Mouse (Mus musculus): ENCODE measurements around the gene Cyb5r1. TPM values are rescaled to one million over a fixed set of nuclear protein-coding genes. Genes with fewer than 3 reads are reported as not detected.

The Cyb5r1 gene
- 9.4 and 10.1 TPM in 2 replicates for polyA plus RNA-seq (2015; fragmentation: Nextera tagmentation; extraction: Ambion mirVana)

DNA sequence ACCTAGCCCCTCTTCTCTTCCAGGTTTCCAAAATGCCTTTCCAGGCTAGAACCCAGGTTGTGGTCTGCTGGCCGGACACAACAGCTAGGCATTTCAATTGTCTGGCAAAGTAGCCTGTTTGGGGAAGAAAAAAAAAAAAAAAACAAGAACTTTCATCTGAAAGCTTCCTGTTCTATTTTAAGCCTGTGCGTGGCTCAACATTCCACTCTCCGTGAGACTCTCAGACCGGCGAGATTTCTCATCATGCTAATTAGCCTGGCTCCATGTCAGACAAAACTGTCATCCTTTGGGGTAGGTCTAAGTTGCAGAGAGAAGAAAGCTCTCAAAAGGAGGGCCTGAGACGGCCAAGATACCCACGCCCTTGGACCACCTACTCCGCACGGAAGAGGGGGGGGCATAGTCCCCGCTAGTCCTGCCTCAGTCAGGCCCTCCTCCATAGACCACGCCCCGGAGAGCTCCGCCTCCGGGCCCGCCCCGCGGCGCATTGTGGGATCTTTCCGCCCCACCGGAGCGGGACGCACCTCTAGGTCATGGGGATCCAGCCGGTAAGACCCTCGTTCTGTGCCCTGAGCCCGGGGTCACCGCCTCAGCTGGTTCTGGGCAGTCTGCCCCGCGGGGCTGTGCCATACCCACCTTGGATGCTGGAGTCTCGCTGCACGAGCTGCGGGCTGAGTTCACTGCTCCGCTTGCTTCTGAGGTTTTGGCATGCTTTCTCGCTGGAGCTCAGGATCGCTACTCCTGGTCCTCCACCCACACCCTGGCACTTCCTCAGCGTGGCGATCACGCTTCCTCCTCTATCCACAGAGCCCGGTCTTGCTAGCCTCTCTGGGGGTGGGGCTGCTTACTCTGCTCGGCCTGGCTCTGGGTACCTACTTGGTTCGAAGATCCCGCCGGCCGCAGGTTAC lies at the start of gene Cyb5r1:
Cyb5r1 (plus strand) TSS at position 51 of the 905 bp plus-strand sequence.
- Histone ChIP-seq H3K4me3 (ENCODE audit: low read depth, low read length) (peak within 1 kb of the TSS; percentile 86), H3K36me3 (ENCODE audit: control insufficient read depth, insufficient read depth) (peaks cover 15% of the 10 kb centered on the region), H3K27me3 (replicated peaks; ENCODE audit: control insufficient read depth, insufficient read depth, low read length) (no peaks in the 10 kb centered on the region), H3K9me3 (ENCODE audit: control insufficient read depth) (no peaks in the 10 kb centered on the region), H3K4me1 (replicated peaks; ENCODE audit: control insufficient read depth, insufficient read depth, low read length) (no peaks in the 10 kb centered on the region; the same call in 1 of the 2 replicates), H3K27ac (ENCODE audit: low read depth, low read length) (peak within 1 kb of the TSS; percentile 35; the same call in 1 of the 2 replicates), H3K4me2 (replicated peaks; ENCODE audit: low read depth) (peak within 1 kb of the TSS; percentile 97), H3K9ac (ENCODE audit: low read depth, low read length) (peak within 1 kb of the TSS; percentile 62)
- WGBS = under 1% methylated on average over 43 of the region's 43 CpGs
- peak; percentile 10; the same call in 1 of the 2 replicates for TF ChIP-seq CTCF (IDR thresholded peaks at IDR 0.05; ENCODE audit: low read depth)
- ATAC-seq = peak; percentile 91

DNA sequence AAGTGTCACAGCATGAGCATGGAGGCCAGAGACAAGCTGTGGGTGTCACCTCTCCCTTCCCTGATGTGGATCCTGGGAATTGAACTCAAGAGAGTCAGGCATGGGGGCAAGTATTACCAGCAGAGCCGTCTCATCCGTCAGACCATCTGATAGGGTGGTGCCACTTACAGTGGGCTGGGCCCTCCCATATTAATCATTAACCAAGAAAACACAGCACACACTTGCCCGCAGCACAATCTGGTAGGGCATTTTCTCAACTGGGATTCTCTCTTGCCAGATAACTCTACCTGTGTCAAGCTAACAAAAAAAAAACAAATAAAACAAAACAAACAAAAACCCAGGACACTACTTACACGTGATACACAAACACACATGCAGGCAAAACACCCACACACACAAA lies 47.9 kb upstream of the Cyb5r1 start:
- no peaks in the 10 kb centered on the region for H3K27me3 ChIP-seq (replicated peaks; ENCODE audit: control insufficient read depth, insufficient read depth, low read length)
- peaks cover 53% of the 10 kb centered on the region for H3K36me3 ChIP-seq (ENCODE audit: control insufficient read depth, insufficient read depth)
- no peak for TF ChIP-seq CTCF (IDR thresholded peaks at IDR 0.05; ENCODE audit: low read depth)
- 44% methylated on average over 4 of the region's 4 CpGs for WGBS
- H3K9ac ChIP-seq (ENCODE audit: low read depth, low read length) = no peak overlapping the region
- H3K4me1 ChIP-seq (replicated peaks; ENCODE audit: control insufficient read depth, insufficient read depth, low read length) = peaks cover 2% of the 10 kb centered on the region; the same call in 1 of the 2 replicates
- no peaks in the 10 kb centered on the region for H3K9me3 ChIP-seq (ENCODE audit: control insufficient read depth)
- peak overlapping the region; percentile 41; the same call in 1 of the 2 replicates for H3K27ac ChIP-seq (ENCODE audit: low read depth, low read length)
- ATAC-seq = no peak
- H3K4me3 ChIP-seq (ENCODE audit: low read depth, low read length) = no peak overlapping the region
- no peak overlapping the region; the same call in 1 of the 2 replicates for H3K4me2 ChIP-seq (replicated peaks; ENCODE audit: low read depth)

DNA sequence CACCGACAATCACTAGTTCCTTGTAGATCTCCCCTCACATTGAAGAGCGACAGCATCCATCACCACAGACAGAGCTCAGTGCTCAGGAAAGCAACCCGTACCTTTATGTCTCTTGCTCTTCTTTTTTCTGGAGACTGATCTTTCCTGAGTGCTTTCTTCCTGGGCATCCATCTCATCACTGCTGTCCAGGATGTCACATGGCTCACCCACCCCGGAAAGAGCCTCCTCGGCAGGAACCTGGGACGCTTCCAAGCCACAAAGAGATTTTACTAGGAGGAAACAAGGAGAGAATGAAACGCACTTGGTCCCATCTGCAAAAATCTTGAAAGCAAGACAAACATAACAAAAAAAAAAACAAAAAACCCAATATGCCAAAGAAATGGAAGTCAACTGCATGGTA lies 44.7 kb upstream of the Cyb5r1 start:
- H3K4me1 ChIP-seq (replicated peaks; ENCODE audit: control insufficient read depth, insufficient read depth, low read length) = peaks cover 3% of the 10 kb centered on the region; the same call in 1 of the 2 replicates
- H3K9ac ChIP-seq (ENCODE audit: low read depth, low read length) = peak overlapping the region; percentile 94
- H3K4me3 ChIP-seq (ENCODE audit: low read depth, low read length) = peak overlapping the region; percentile 87
- H3K27ac ChIP-seq (ENCODE audit: low read depth, low read length) = no peak overlapping the region
- no peaks in the 10 kb centered on the region for H3K9me3 ChIP-seq (ENCODE audit: control insufficient read depth)
- no peak for TF ChIP-seq CTCF (IDR thresholded peaks at IDR 0.05; ENCODE audit: low read depth)
- 59% methylated on average over 7 of the region's 7 CpGs for WGBS
- peak overlapping the region; percentile 80 for H3K4me2 ChIP-seq (replicated peaks; ENCODE audit: low read depth)
- ATAC-seq = no peak
- H3K36me3 ChIP-seq (ENCODE audit: control insufficient read depth, insufficient read depth) = peaks cover 22% of the 10 kb centered on the region
- no peaks in the 10 kb centered on the region for H3K27me3 ChIP-seq (replicated peaks; ENCODE audit: control insufficient read depth, insufficient read depth, low read length)

DNA sequence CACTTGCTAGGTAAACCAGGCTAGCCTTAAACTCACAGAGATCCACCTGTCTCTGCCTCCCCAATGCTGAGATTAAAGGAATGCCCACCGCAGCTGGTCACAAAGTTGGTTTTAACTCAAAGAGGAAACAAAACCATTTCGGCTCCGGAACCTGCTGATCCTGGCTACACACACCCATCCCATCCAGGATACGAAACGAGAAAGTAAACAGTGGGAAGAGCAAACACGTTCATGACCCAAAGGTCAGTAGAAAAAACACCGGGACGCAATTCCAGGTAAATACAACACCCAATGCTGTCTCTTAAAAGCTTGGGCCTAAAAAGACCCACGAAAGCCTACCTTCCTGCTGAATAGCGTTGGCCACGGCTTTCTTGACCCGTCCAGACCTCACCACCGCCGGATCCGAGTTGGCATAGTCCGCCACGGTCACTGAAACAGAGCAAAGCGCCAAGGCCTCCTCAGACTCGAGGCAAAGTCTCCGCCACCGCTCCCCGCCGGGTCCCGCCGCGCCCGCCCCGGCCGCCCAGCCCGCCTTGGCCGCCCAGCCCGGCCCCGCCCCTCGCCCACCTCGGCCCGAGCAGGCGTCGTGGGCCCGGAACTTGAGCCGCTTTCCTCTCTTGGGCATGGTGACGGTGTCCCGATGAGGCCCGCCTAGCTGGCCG lies 44.0 kb upstream of the Cyb5r1 start:
- Histone ChIP-seq H3K36me3 (ENCODE audit: control insufficient read depth, insufficient read depth) (peaks cover 15% of the 10 kb centered on the region), H3K9me3 (ENCODE audit: control insufficient read depth) (no peaks in the 10 kb centered on the region), H3K4me2 (replicated peaks; ENCODE audit: low read depth) (peak overlapping the region; percentile 80), H3K4me1 (replicated peaks; ENCODE audit: control insufficient read depth, insufficient read depth, low read length) (peaks cover 3% of the 10 kb centered on the region; the same call in 1 of the 2 replicates), H3K4me3 (ENCODE audit: low read depth, low read length) (peak overlapping the region; percentile 87), H3K9ac (ENCODE audit: low read depth, low read length) (peak overlapping the region; percentile 94), H3K27me3 (replicated peaks; ENCODE audit: control insufficient read depth, insufficient read depth, low read length) (no peaks in the 10 kb centered on the region), H3K27ac (ENCODE audit: low read depth, low read length) (peak overlapping the region; percentile 92)
- under 1% methylated on average over 44 of the region's 44 CpGs for WGBS
- TF ChIP-seq CTCF (IDR thresholded peaks at IDR 0.05; ENCODE audit: low read depth) = no peak
- ATAC-seq = peak; percentile 77

DNA sequence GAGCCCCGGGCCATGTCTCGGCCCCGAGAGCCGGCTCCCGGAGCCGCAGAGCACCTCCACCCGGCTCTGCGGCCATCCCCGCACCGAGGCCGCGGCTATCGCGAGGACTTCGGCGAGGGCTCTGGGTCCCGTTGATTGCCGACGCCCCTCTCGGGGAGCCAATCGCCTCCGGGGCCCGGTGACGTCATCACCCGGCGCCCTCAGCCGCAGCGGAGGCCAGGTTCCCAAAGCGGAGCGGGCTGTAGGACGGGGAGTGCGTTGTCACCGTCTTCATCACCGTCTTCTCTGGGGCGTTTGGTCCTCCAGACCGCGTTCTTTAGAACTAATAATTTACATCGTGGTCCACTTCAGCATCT lies 43.5 kb upstream of the Cyb5r1 start, which contains the start of gene Tmem183a:
Tmem183a (minus strand) TSS at position 123 of the 356 bp plus-strand sequence.
- H3K27ac ChIP-seq (ENCODE audit: low read depth, low read length) = peak within 1 kb of the TSS; percentile 92
- peak within 1 kb of the TSS; percentile 94 for H3K9ac ChIP-seq (ENCODE audit: low read depth, low read length)
- H3K4me1 ChIP-seq (replicated peaks; ENCODE audit: control insufficient read depth, insufficient read depth, low read length) = peaks cover 3% of the 10 kb centered on the region; the same call in 1 of the 2 replicates
- 0% methylated on average over 38 of the region's 38 CpGs for WGBS
- TF ChIP-seq CTCF (IDR thresholded peaks at IDR 0.05; ENCODE audit: low read depth) = no peak
- peak; percentile 95 for ATAC-seq
- peak within 1 kb of the TSS; percentile 87 for H3K4me3 ChIP-seq (ENCODE audit: low read depth, low read length)
- H3K4me2 ChIP-seq (replicated peaks; ENCODE audit: low read depth) = peak within 1 kb of the TSS; percentile 80
- peaks cover 14% of the 10 kb centered on the region for H3K36me3 ChIP-seq (ENCODE audit: control insufficient read depth, insufficient read depth)
- H3K27me3 ChIP-seq (replicated peaks; ENCODE audit: control insufficient read depth, insufficient read depth, low read length) = no peaks in the 10 kb centered on the region
- H3K9me3 ChIP-seq (ENCODE audit: control insufficient read depth) = no peaks in the 10 kb centered on the region

DNA sequence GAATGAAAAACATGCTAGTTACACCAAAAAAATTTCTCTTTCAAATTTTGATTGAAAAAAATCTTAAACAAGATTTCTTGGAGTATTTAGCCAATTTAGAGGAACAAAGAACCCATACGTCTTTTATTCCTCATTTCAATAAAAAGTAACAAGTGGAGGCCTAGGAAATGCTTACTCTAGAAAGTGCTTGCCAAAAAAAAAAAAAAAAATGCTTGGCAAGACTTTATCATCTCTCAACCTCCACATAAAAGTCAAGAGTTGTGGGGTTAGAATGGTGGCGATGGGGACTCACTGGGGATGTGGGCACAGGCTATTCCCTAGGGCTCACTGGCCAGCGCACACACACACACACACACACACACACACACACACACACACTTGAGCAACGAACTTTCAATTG lies 42.2 kb upstream of the Cyb5r1 start:
- Histone ChIP-seq H3K9ac (ENCODE audit: low read depth, low read length) (no peak overlapping the region), H3K27me3 (replicated peaks; ENCODE audit: control insufficient read depth, insufficient read depth, low read length) (no peaks in the 10 kb centered on the region), H3K36me3 (ENCODE audit: control insufficient read depth, insufficient read depth) (peaks cover 8% of the 10 kb centered on the region; the same call in 1 of the 2 replicates), H3K27ac (ENCODE audit: low read depth, low read length) (no peak overlapping the region), H3K4me2 (replicated peaks; ENCODE audit: low read depth) (no peak overlapping the region), H3K9me3 (ENCODE audit: control insufficient read depth) (no peaks in the 10 kb centered on the region), H3K4me1 (replicated peaks; ENCODE audit: control insufficient read depth, insufficient read depth, low read length) (peaks cover 3% of the 10 kb centered on the region; the same call in 1 of the 2 replicates), H3K4me3 (ENCODE audit: low read depth, low read length) (no peak overlapping the region)
- no peak for TF ChIP-seq CTCF (IDR thresholded peaks at IDR 0.05; ENCODE audit: low read depth)
- WGBS = 82% methylated on average over 4 of the region's 4 CpGs
- no peak for ATAC-seq
